Mouse (Mus musculus): Measurements from ENCODE around the gene Fam189a2.

The Fam189a2 gene

GRCm38 (mm10) chr19:23941422-23941949 is 89.3 kb downstream of the Fam189a2 start:
- 63% methylated on average over 12 of the region's 12 CpGs for WGBS

- WGBS, result 62% methylated on average over 5 of the region's 5 CpGs
Measured at GRCm38 (mm10) chr19:23930826-23931225, 100.0 kb downstream of the Fam189a2 start.

- 86% methylated on average over 5 of the region's 5 CpGs for WGBS
Measured at GRCm38 (mm10) chr19:23925541-23925940, 105.3 kb downstream of the Fam189a2 start.

- WGBS, result 90% methylated on average over 9 of the region's 9 CpGs
Measured at GRCm38 (mm10) chr19:23924791-23925190, 106.0 kb downstream of the Fam189a2 start.

- WGBS, result 51% methylated on average over 6 of the region's 6 CpGs
Measured at GRCm38 (mm10) chr19:23924057-23924456, 106.8 kb downstream of the Fam189a2 start.

Data from cerebral cortex, adult 2 months (tissue).